Mouse (Mus musculus): ENCODE data around the gene Insl3. TPM values are rescaled to one million over a fixed set of nuclear protein-coding genes. Genes with fewer than 3 reads are reported as not detected.

Insl3 gene
- polyA plus RNA-seq, 1 experiment from 2014 or later: not detected

DNA sequence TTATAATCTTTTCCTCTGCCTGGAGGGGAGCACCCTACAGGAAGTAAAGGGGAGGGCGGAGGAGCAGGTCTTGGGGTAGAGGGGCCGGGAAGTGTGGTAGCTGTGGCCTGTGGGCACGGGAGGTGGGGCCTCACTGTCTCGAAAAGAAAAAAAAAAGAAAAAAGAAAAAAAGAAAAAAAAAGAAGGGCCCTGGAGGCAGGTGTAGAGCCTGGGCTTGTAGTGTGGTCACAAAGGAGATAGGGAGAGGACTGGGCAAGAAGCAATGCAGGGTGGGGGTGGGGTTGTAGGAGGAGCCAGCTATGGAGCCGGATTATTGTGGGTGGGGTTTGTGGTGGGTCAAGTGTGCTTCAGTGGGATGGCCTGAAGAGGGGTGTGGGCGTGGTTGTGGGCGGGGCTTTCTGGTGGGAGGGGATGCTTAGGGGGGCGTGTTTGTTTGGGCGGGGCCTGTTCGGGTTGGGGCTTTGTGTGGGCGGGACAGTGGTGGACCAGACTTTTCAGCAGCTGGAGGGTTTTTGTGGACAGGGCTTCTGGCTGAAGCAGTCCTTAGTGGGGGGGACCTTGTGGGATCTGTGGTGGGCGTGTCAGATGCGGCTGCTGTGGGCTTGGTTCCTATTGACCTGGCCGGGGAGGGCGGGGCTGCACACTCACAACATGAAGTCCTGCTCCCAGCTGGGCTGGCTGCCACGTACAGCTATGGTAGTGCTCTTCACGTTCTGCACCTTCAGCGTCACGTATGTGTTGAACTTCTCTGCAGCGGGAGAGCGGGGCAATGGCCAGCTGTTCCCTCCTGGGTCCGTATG is 23.5 kb upstream of the Insl3 start:
- no peaks in the 10 kb centered on the region for H3K9me3 ChIP-seq (ENCODE audit: control insufficient read depth, low read length)
- H3K4me2 ChIP-seq (ENCODE audit: low read length): peak overlapping the region; percentile 23
- H3K4me1 ChIP-seq (ENCODE audit: control insufficient read depth, insufficient read depth, low read length): peaks cover 41% of the 10 kb centered on the region
- WGBS: 6% methylated on average over 22 of the region's 22 CpGs
- H3K27me3 ChIP-seq (ENCODE audit: control insufficient read depth, insufficient read depth, low read length): peaks cover 4% of the 10 kb centered on the region; the same call in 1 of the 2 replicates
- ATAC-seq (ENCODE audit: low FRiP score, low TSS enrichment) (peak; percentile 10; the same call in 1 of the 2 replicates), DNase-seq (peak; percentile 71)
- H3K36me3 ChIP-seq (ENCODE audit: control insufficient read depth, insufficient read depth, low read length): peaks cover 31% of the 10 kb centered on the region
- no peak overlapping the region for H3K27ac ChIP-seq (replicated peaks; ENCODE audit: low read depth, low read length)
- H3K4me3 ChIP-seq (replicated peaks; ENCODE audit: low read depth, low read length): no peak overlapping the region
- H3K9ac ChIP-seq (replicated peaks; ENCODE audit: low read length): no peak overlapping the region

DNA sequence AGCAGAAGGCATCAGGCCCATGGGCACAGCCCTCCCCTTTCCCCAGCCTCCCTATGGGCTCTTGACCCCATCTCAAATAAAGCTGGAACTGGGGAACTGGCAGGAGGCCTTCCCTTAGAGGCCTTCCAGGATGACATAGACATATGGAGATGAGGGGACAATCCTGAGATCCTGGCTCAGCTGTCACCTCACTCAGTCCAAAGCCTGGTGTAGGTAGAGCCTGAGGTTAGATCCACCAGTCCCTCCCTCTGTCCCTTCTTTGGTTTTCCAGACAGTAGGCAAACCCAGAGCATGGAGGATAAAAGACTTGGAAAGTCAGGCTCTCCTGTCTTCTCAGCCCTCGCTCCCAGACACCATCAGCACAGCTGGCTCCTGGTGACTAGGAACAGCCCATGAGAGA is 22.2 kb upstream of the Insl3 start:
- Histone ChIP-seq H3K4me3 (replicated peaks; ENCODE audit: low read depth, low read length) (no peak overlapping the region), H3K4me2 (ENCODE audit: low read length) (peak overlapping the region; percentile 43), H3K36me3 (ENCODE audit: control insufficient read depth, insufficient read depth, low read length) (peaks cover 25% of the 10 kb centered on the region), H3K9me3 (ENCODE audit: control insufficient read depth, low read length) (no peaks in the 10 kb centered on the region), H3K27me3 (ENCODE audit: control insufficient read depth, insufficient read depth, low read length) (peaks cover 4% of the 10 kb centered on the region; the same call in 1 of the 2 replicates), H3K4me1 (ENCODE audit: control insufficient read depth, insufficient read depth, low read length) (peaks cover 41% of the 10 kb centered on the region), H3K27ac (replicated peaks; ENCODE audit: low read depth, low read length) (peak overlapping the region; percentile 66), H3K9ac (replicated peaks; ENCODE audit: low read length) (peak overlapping the region; percentile 55; the same call in 1 of the 2 replicates)
- 19% methylated on average over 1 of the region's 1 CpGs for WGBS
- DNase-seq (no peak), ATAC-seq (ENCODE audit: low FRiP score, low TSS enrichment) (no peak)

DNA sequence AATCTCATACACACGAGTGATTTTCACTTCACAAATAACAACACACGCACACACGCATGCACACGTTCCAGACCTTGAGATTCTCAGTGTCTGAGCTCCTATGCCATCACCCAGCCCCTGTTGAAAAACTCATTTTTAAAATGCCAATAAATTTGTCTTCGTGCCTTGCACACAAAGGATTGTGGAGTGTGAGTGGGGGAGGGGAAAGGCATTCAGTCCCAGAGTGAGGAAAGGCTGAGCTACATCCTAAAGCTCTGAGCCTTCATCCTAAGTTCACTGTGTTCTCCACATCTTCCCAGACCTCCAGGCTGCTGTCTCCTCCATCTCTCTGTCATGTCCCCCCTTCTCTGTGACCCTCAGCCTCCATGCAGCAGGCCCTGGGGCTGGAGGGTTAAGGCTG is 21.8 kb upstream of the Insl3 start:
- DNase-seq (peak; percentile 68), ATAC-seq (ENCODE audit: low FRiP score, low TSS enrichment) (no peak)
- peak overlapping the region; percentile 43 for H3K4me2 ChIP-seq (ENCODE audit: low read length)
- H3K36me3 ChIP-seq (ENCODE audit: control insufficient read depth, insufficient read depth, low read length): peaks cover 21% of the 10 kb centered on the region
- H3K9me3 ChIP-seq (ENCODE audit: control insufficient read depth, low read length): no peaks in the 10 kb centered on the region
- WGBS: 34% methylated on average over 5 of the region's 5 CpGs
- H3K4me1 ChIP-seq (ENCODE audit: control insufficient read depth, insufficient read depth, low read length): peaks cover 44% of the 10 kb centered on the region
- H3K4me3 ChIP-seq (replicated peaks; ENCODE audit: low read depth, low read length): no peak overlapping the region
- peak overlapping the region; percentile 66 for H3K27ac ChIP-seq (replicated peaks; ENCODE audit: low read depth, low read length)
- peak overlapping the region; percentile 55 for H3K9ac ChIP-seq (replicated peaks; ENCODE audit: low read length)
- peaks cover 4% of the 10 kb centered on the region; the same call in 1 of the 2 replicates for H3K27me3 ChIP-seq (ENCODE audit: control insufficient read depth, insufficient read depth, low read length)

DNA sequence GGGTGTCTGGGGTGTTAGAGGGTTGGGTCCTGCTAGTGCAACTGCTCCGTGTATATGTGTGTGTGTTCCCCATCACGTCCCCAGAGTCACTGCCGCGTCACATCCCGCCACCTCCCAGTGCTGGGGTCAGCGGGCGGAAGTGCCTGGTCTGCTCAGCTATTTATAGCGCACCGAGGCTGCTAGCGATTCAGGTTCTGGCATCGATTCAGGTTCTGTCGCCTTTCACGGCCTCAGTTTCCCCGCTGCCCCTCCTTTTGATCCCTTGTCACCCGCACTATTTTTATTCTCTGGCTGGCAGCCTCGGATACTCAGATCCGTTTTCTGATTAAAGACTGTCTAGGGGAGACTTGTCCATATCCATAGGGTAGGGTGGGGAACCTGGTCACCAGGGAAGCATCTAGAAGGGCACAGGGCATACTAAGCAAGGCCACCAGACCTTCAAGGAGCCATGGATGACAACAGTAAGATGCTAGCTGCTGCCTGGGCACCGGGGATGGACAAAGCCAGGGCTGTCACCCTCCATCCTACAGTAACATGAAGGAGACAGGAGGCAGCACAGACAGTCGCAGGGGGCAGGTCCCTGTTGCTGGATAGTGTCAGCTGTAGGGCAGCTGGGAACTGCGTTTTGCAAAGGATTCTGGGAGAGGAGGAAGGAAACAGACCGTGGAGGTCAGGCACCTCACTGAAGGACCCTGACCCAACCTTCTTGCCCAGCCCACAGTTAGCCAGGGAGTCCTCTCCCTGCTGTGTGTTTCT is 20.6 kb upstream of the Insl3 start:
- DNase-seq: peak; percentile 49
- Histone ChIP-seq H3K27ac (replicated peaks; ENCODE audit: low read depth, low read length) (0 out of 2 replicates have a peak overlapping the region, but pooled peaks have one; percentile 41), H3K4me2 (ENCODE audit: low read length) (peak overlapping the region; percentile 43), H3K36me3 (ENCODE audit: control insufficient read depth, insufficient read depth, low read length) (peaks cover 9% of the 10 kb centered on the region), H3K4me3 (replicated peaks; ENCODE audit: low read depth, low read length) (no peak overlapping the region), H3K9me3 (ENCODE audit: control insufficient read depth, low read length) (no peaks in the 10 kb centered on the region), H3K9ac (replicated peaks; ENCODE audit: low read length) (peak overlapping the region; percentile 55; the same call in 1 of the 2 replicates), H3K4me1 (ENCODE audit: control insufficient read depth, insufficient read depth, low read length) (peaks cover 44% of the 10 kb centered on the region), H3K27me3 (ENCODE audit: control insufficient read depth, insufficient read depth, low read length) (peaks cover 4% of the 10 kb centered on the region; the same call in 1 of the 2 replicates)
- no peak for ATAC-seq (ENCODE audit: low FRiP score, low TSS enrichment)
- 5% methylated on average over 21 of the region's 21 CpGs for WGBS

DNA sequence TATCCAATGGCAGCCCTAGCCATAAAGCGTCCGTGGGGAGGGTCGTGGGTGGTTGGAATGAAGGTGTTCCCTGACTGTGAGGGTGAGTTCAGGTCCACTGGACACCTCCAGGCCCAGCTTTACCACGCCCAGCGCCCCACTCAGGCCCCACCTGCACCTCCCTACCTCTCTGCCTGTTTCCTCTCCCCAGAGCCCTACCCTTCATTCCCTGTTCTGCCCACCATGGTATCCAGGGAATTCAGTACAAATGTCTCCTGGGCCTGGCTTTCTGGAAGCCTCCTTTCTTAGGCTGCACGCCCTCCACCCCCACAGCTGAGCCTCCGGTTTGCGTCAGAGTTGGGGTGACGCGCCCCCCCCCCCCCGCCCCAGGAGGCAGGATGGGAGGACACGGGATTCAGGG is 18.8 kb upstream of the Insl3 start:
- peak overlapping the region; percentile 81 for H3K9ac ChIP-seq (replicated peaks; ENCODE audit: low read length)
- WGBS: 11% methylated on average over 12 of the region's 12 CpGs
- peak overlapping the region; percentile 86 for H3K4me2 ChIP-seq (ENCODE audit: low read length)
- no peaks in the 10 kb centered on the region for H3K36me3 ChIP-seq (ENCODE audit: control insufficient read depth, insufficient read depth, low read length)
- H3K27me3 ChIP-seq (ENCODE audit: control insufficient read depth, insufficient read depth, low read length): peaks cover 6% of the 10 kb centered on the region; the same call in 1 of the 2 replicates
- DNase-seq (no peak), ATAC-seq (ENCODE audit: low FRiP score, low TSS enrichment) (peak; percentile 11; the same call in 1 of the 2 replicates)
- H3K9me3 ChIP-seq (ENCODE audit: control insufficient read depth, low read length): no peaks in the 10 kb centered on the region
- peak overlapping the region; percentile 86 for H3K4me3 ChIP-seq (replicated peaks; ENCODE audit: low read depth, low read length)
- peaks cover 42% of the 10 kb centered on the region for H3K4me1 ChIP-seq (ENCODE audit: control insufficient read depth, insufficient read depth, low read length)
- H3K27ac ChIP-seq (replicated peaks; ENCODE audit: low read depth, low read length): peak overlapping the region; percentile 93

DNA sequence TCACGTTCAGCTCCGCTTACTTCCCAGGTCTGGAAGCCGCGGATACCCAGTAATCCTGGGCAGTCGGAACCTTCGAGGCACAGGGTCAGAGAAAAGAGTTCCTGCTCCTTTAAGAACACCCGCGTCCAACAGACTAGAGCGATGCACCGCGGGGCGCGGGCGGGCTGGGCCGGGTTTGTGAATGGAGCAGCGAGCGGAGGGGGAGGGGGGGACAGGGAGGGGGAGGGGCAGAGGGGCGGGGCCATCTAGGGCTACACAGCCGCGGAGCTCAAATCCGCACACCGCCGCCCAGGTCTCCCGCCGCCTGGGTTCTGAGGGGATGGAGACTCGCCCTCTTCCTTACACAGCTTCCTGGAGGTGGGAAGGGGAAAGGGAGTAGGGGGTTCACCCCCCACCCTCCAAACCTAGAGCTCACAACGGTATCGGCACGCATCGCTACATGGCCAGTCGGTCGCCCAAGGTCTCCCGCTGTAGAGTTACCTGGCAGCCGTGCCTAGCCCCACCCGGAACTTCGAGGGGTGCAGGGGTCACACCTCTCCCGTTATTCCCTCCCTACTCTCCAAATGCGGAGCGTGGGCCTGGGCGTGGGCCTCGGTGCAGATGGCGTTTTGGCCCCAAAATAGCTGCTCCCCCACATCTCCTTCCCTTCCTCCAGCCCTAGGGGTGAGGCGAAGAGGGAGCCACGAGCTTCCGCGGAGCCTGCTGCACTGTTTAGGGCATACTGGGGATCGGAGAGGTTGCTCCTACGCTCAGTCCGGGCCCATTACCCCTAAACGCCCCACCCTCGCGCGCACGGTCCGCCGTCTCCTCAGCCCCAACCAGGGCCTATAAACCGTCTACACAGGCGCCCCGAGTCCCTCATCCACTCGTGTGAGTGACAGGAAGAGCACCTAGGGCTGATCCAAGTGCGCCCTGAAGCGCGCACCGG is 18.1 kb upstream of the Insl3 start:
- no peaks in the 10 kb centered on the region for H3K36me3 ChIP-seq (ENCODE audit: control insufficient read depth, insufficient read depth, low read length)
- no peaks in the 10 kb centered on the region for H3K9me3 ChIP-seq (ENCODE audit: control insufficient read depth, low read length)
- peaks cover 13% of the 10 kb centered on the region; the same call in 1 of the 2 replicates for H3K27me3 ChIP-seq (ENCODE audit: control insufficient read depth, insufficient read depth, low read length)
- peak overlapping the region; percentile 86 for H3K4me3 ChIP-seq (replicated peaks; ENCODE audit: low read depth, low read length)
- DNase-seq (peak; percentile 94), ATAC-seq (ENCODE audit: low FRiP score, low TSS enrichment) (peak; percentile 70)
- peak overlapping the region; percentile 81 for H3K9ac ChIP-seq (replicated peaks; ENCODE audit: low read length)
- peak overlapping the region; percentile 86 for H3K4me2 ChIP-seq (ENCODE audit: low read length)
- WGBS: under 1% methylated on average over 63 of the region's 64 CpGs
- H3K4me1 ChIP-seq (ENCODE audit: control insufficient read depth, insufficient read depth, low read length): peaks cover 40% of the 10 kb centered on the region
- H3K27ac ChIP-seq (replicated peaks; ENCODE audit: low read depth, low read length): peak overlapping the region; percentile 93

DNA sequence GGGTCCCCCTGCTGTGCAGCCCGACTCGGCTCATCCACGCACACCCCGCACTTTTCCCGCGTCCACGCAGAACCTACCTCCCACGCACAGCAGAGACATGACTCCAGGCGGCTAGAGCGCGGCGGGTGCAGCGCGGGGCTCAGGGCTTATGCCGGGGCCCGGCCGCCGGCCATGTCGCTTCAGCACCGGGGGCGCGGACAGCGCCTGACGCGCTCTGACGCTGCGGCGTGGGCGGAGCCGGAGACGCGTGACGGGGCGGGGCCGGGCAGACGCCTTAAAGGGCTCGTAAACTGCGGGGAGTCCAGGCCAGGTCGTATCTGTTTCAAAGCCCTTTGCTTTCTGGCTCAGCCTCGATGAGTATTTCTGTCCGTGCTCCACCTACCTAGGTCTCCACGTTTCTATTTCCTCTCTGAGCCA is 17.5 kb upstream of the Insl3 start, which contains the start of gene Unc13a:
Gene Unc13a (minus strand): TSS at position 209 of the 417 bp plus-strand sequence.
- H3K4me3 ChIP-seq (replicated peaks; ENCODE audit: low read depth, low read length): peak within 1 kb of the TSS; percentile 86
- no peaks in the 10 kb centered on the region for H3K9me3 ChIP-seq (ENCODE audit: control insufficient read depth, low read length)
- no peaks in the 10 kb centered on the region for H3K36me3 ChIP-seq (ENCODE audit: control insufficient read depth, insufficient read depth, low read length)
- peak within 1 kb of the TSS; percentile 93 for H3K27ac ChIP-seq (replicated peaks; ENCODE audit: low read depth, low read length)
- H3K9ac ChIP-seq (replicated peaks; ENCODE audit: low read length): peak within 1 kb of the TSS; percentile 81
- H3K27me3 ChIP-seq (ENCODE audit: control insufficient read depth, insufficient read depth, low read length): peaks cover 13% of the 10 kb centered on the region; the same call in 1 of the 2 replicates
- under 1% methylated on average over 42 of the region's 42 CpGs for whole genome bisulfite sequencing
- peak within 1 kb of the TSS; percentile 86 for H3K4me2 ChIP-seq (ENCODE audit: low read length)
- peaks cover 36% of the 10 kb centered on the region for H3K4me1 ChIP-seq (ENCODE audit: control insufficient read depth, insufficient read depth, low read length)
- DNase-seq (peak; percentile 97), ATAC-seq (ENCODE audit: low FRiP score, low TSS enrichment) (peak; percentile 78)

All from midbrain, embryonic 14.5 days (tissue).